Mouse (Mus musculus) testis, adult 2 months (tissue): ENCODE data around the gene Atf7ip. TPM values are rescaled to one million over a fixed set of nuclear protein-coding genes. Genes with fewer than 3 reads are reported as not detected.

Source experiments
- H3K27ac ChIP-seq: fragments of 200-500 bp; 2 replicates; pipeline ENCODE4 v1.5.1; 2012; ENCODE audit warnings: low read depth, low read length; ENCODE audit not compliant: control insufficient read depth, insufficient read depth
- H3K27me3 ChIP-seq: fragments of 200-500 bp; 2 replicates; pipeline ENCODE4 v1.6.1; 2012; ENCODE audit warnings: mild to moderate bottlenecking, low read length, moderate library complexity; ENCODE audit not compliant: control insufficient read depth, insufficient read depth
- H3K36me3 ChIP-seq: fragments of 200-500 bp; 2 replicates; pipeline ENCODE4 v1.6.1; 2012; ENCODE audit warnings: mild to moderate bottlenecking, low read length; ENCODE audit not compliant: control insufficient read depth, insufficient read depth
- H3K4me1 ChIP-seq: fragments of 200-500 bp; 2 replicates; pipeline ENCODE4 v1.6.1; 2012; ENCODE audit warnings: low read length; ENCODE audit not compliant: control insufficient read depth, insufficient read depth
- H3K4me3 ChIP-seq: fragments of 200-500 bp; 2 replicates; pipeline ENCODE4 v1.5.1; 2012; ENCODE audit warnings: low read depth, mild to moderate bottlenecking, low read length, moderate library complexity, mixed read lengths; ENCODE audit not compliant: control insufficient read depth
- CTCF ChIP-seq: fragments of 200-500 bp; IDR thresholded peaks from 2 replicates; pipeline ENCODE4 v1.5.1; 2012; ENCODE audit warnings: low read depth, mild to moderate bottlenecking, inconsistent platforms, low read length, moderate library complexity; ENCODE audit not compliant: control insufficient read depth, insufficient read depth, insufficient replicate concordance
- POLR2A ChIP-seq: fragments of 200-500 bp; IDR thresholded peaks from 2 replicates; pipeline ENCODE4 v1.6.1; 2012; ENCODE audit warnings: low read depth, mild to moderate bottlenecking, inconsistent platforms, low read length, moderate library complexity; ENCODE audit not compliant: control insufficient read depth
- polyA plus RNA-seq: library from polyadenylated mRNA; depleted of rRNA; stranded (reverse); fragments of >200 nt; gene quantifications from 2 replicates; pipeline ENCODE4 v1.2.3, GENCODE M21; 2012

Gene Atf7ip
- polyA plus RNA-seq, 1 experiment, result 16.8 TPM

DNA sequence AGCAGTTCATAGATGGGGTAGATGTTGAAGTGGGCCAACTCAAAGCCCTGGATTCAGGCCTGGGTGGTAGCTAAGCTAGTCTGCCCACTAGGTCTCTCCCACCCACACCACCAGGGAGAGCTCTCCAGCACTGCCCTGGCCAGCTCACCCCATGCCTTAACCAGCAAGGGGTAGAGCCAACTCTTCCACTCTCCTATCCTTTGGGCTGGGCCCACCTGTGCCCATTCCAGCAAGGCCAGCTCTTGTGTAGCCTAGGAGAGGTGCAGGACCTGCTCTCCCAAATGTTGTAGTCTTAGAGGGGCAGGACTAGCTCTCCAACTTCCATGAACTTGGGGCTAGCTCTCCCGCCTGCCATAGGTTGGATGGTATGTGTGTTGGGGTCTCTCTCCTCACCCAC is 18.4 kb upstream of the Atf7ip start:
- H3K4me1 ChIP-seq, result peaks cover 4% of the 10 kb centered on the region
- H3K4me3 ChIP-seq, result peak overlapping the region; percentile 19; the same call in 1 of the 2 replicates
- no peaks in the 10 kb centered on the region for H3K36me3 ChIP-seq
- TF ChIP-seq CTCF (no peak), POLR2A (no peak)
- H3K27ac ChIP-seq, result peak overlapping the region; percentile 41; the same call in 1 of the 2 replicates
- H3K27me3 ChIP-seq, result no peaks in the 10 kb centered on the region

DNA sequence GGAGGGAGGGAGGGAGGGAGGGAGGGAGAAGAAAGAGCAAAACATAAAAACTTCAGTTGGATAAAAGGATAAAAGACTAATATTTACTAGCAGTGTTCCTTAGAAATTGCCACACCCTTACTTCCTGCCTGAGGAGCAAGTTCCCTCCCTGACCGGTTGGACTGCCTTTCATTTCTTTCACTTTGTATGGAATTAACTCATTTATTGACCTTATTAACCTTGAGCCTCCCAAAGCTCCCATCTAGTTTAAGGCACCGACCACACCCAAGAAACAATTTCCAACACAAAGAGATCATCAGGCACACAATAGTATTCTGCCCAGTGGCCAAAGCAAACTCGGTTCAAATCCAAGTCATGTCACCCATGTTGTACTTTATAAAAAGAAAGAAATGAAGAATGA is 16.1 kb upstream of the Atf7ip start:
- TF ChIP-seq POLR2A, result no peak
- TF ChIP-seq CTCF, result no peak
- Histone ChIP-seq H3K4me3 (no peak overlapping the region), H3K27ac (no peak overlapping the region)

DNA sequence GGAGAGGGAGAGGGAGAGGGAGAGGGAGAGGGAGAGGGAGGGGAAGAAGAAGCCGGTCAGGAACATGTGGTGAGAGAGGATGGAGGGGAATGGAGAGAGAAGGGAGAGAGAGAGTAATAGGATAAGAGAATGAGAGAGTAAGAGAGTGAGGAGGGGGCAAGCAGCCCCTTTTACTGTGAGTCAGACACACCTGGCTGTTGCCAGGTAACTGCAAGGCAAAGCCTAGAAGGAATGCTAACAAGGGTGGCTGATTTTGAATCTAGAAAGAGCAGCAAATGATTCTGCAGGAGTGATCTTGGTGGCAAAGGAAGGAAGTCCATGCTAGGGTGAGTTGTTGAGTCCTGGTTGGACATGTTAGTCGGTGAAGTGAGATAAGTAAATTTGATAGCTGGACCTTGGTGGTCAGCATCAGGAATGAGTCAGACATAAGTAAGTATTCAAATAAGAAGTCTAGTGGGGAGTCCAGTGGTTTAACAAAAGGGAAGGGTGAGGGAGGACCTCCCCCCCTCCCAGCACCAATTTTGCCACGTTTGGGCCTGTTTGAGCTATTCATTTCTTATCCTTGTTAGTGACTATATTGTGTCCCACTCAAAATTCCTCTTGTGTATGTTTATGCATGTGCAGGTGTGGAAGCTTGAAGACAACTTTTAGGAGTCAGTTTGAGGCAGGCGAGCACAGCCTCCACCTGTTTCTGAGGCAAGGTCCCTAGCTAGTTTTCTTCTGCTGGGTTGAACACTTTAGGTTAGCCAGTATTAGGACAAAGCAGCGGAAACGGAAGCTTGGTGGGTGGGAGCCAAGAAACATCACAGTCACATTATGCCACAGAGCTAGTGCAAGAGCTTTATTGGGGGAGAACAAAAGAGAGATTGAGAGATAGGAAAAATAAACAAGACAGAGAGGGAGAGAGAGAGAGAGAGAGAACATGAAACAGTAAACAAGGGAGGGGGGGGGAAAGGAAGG is 15.2 kb upstream of the Atf7ip start:
- H3K27ac ChIP-seq, result no peak overlapping the region
- no peak overlapping the region for H3K4me3 ChIP-seq
- peaks cover 4% of the 10 kb centered on the region for H3K4me1 ChIP-seq
- H3K27me3 ChIP-seq, result no peaks in the 10 kb centered on the region
- H3K36me3 ChIP-seq, result no peaks in the 10 kb centered on the region
- TF ChIP-seq CTCF, result no peak
- no peak for TF ChIP-seq POLR2A

More for the DNA sequence above, 16.1 kb upstream of the Atf7ip start:
- Histone ChIP-seq H3K27me3 (no peaks in the 10 kb centered on the region), H3K4me1 (peaks cover 4% of the 10 kb centered on the region), H3K36me3 (no peaks in the 10 kb centered on the region)

DNA sequence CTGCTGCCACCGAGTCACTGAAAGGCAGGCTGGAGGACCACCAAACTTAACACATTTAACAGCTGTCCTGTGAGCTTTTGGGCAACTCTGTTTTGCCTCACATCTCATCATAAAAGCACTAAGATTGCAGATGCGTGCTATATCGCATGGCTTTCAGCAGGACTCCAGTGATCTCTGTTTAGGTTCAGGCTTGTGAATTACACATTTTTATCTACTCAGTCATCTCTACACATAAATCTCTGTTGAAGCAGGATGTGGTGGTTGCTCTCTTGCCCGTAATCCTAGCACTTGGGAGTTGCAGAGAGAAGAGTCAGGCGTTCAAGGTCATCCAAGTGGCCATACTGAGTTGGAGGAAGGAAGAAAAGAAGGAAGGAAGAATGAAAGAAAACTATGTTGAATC is 14.3 kb upstream of the Atf7ip start:
- no peaks in the 10 kb centered on the region for H3K36me3 ChIP-seq
- no peak overlapping the region for H3K27ac ChIP-seq
- no peaks in the 10 kb centered on the region; the same call in 1 of the 2 replicates for H3K4me1 ChIP-seq
- H3K27me3 ChIP-seq, result no peaks in the 10 kb centered on the region
- TF ChIP-seq POLR2A (no peak), CTCF (no peak)
- H3K4me3 ChIP-seq, result no peak overlapping the region

DNA sequence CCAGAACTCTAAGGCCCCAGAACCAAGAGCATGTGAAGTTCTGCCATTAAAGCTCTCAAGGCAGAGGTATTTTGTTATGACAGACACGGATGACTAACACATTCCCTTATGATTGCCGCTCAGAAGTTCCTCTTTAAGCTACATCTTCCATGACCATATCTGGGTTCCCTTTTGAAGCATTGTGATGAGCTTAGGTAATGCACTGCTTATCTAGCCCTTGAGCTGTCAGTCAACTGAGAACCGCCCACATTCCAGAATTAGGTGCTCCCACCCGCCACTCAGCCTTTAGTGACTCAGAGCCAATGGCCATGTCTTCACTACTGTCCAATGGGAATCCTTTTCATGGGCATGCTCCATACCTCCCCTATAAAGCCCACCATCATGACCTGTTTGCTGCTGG is 13.7 kb upstream of the Atf7ip start:
- Histone ChIP-seq H3K4me1 (no peaks in the 10 kb centered on the region), H3K27me3 (no peaks in the 10 kb centered on the region), H3K36me3 (no peaks in the 10 kb centered on the region), H3K4me3 (no peak overlapping the region), H3K27ac (no peak overlapping the region)
- TF ChIP-seq POLR2A (no peak), CTCF (no peak)

DNA sequence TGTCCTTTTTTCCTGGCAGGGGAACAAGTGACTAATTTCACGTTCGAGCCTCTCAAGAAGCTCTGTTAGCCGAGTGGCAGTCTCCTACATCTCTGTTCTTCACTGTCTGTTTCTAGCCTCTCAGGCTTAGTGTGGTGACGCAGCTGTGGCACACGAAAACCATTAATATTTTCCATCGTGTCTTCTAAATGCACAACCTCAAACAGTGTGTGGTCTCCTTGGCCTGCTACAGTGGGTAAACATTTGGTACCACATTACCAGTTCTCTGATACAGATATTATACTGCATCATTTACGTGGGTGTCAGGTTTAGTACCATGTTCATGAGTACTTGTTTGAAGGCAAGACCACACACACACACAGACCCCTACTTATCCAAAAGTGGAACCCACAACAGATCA is 12.5 kb upstream of the Atf7ip start:
- Histone ChIP-seq H3K4me3 (no peak overlapping the region), H3K4me1 (no peaks in the 10 kb centered on the region), H3K27ac (no peak overlapping the region), H3K27me3 (no peaks in the 10 kb centered on the region), H3K36me3 (no peaks in the 10 kb centered on the region)
- TF ChIP-seq CTCF, result no peak
- no peak for TF ChIP-seq POLR2A

DNA sequence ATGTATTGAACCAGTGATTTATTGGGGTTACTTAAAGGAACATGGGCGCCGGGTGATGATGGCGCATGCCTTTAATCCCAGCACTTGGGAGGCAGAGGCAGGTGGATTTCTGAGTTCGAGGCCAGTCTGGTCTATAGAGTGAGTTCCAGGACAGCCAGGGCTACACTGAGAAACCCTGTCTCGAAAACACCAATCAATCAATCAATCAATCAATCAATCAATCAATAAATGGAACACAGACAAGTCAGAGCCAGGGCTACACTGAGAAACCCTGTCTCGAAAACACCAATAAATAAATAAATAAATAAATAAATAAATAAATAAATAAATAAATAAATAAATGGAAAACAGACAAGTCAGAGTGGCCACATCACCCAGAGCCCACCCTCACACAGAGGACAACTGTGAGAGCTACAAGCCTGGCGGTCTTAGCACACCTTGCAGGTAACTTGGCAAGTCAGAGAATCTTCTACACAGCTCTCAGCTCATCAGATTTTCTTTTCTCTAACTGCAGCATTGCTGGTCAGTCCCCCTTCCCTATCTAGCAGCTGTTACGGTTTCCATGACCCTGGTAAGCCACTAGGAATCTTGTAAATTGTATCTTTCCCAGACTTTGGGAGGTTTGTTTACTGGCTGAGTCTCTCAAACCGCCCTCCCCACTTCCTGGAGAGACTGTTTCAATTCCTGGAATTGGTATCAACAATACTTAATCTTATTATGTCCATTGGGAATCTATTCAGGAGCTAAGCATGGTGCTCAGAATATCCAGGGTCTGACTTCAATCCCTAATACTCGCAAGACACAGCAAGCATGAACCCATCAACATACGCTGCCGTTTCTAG is 11.8 kb upstream of the Atf7ip start:
- Histone ChIP-seq H3K36me3 (no peaks in the 10 kb centered on the region), H3K27me3 (no peaks in the 10 kb centered on the region), H3K27ac (no peak overlapping the region), H3K4me3 (no peak overlapping the region), H3K4me1 (no peaks in the 10 kb centered on the region)
- TF ChIP-seq POLR2A (no peak), CTCF (no peak)
